Mouse (Mus musculus) embryo, embryonic 10 days (tissue): Measurements from ENCODE around the gene Set.
A peak's percentile ranks its signal among the peaks of the same experiment; 100 is the strongest.

Experiments used
- DNase-seq: peaks from one replicate; pipeline ENCODE4 v3.0.0-alpha.2; 2015; ENCODE audit warnings: low spot score

Gene Set

DNA sequence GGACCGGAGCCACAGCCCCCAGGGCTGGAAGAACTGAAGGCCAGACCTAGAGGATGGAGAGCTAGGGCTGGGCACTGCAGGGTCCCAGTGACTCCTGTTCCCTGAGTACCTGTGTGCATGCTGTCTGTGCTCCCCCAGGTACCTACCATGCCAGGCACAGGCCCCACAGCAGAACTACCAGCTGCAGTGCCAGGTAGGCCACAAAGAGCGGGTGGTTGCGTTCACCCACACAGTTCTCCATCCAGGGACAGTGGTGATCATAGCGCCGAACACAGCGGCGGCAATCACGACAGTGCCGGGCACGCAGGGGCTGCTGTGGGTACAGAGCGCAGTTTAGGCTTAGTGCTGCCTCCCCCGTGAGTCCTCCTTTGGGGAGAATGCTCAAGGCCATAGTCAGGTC is 34.3 kb downstream of the Set start:
- no peak for DNase-seq

DNA sequence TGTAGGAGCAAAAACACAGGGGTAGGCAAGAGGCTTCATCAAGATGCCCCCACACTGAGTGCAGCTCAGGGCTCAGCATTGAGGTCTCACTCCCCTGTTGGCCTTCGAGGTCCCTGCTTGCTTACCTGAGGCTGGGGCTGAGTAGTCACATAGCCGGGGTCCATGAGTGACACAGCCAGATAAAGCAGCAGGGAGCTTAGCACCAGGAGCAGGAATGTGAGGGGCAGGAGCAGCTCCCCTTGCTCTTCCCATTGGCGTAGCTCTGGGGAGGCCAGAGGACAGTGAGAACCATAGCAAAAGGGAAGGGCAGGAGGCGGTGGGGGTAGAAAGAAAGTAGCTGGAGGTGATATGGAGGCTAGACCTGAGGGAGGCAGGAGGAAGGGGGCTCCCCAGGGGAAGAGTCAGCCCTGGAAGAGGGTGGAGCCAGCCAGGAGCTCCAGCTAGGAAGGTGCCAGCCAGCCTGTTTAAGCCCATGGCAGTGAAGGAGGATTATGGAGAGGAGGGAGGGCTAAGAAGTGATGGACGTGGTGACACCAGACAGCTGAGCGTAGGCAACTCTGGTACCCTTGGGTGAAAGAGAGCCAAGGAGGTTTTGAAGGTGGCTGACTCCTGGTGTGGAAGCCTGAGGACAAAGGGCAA is 35.2 kb downstream of the Set start:
- no peak for DNase-seq

DNA sequence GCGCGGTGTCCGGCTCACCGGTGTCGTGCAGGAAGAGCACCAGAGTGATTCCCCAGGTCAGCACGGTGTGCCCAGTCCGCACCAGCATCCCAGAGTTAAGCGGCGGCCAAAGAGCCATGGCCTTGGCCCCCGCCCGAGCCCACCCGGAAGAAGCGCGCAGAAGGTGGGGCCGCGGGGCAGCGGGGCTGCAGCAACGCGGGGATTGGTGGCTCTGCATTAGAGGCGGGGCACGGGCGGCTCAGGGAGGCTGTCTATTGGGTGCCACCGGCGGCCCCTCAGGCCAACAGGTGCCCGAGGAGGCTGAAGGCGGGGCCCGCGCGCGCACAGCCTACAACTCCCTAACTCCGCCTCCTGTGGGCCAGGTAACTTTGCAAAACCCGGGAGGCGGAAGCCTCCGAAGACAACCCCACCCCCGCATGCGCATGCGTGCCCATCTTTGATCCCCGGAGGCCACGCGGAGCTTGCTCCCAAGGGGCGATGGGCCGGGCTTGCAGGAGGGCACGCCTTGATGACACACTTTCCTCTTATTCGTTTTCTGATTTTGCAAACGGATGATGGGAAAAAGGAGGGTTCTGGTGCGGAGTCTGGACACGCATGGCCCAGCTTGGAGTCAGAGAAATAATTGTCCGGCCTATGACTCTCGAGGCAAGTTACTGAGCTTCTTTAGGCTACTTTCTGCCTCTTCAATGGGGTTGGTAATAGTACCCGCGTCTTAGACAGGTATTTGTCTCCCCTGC is 36.5 kb downstream of the Set start, which contains the start of gene Zdhhc12:
Zdhhc12 (minus strand) TSS at position 178 of the 737 bp plus-strand sequence.
- DNase-seq = peak; percentile 96

DNA sequence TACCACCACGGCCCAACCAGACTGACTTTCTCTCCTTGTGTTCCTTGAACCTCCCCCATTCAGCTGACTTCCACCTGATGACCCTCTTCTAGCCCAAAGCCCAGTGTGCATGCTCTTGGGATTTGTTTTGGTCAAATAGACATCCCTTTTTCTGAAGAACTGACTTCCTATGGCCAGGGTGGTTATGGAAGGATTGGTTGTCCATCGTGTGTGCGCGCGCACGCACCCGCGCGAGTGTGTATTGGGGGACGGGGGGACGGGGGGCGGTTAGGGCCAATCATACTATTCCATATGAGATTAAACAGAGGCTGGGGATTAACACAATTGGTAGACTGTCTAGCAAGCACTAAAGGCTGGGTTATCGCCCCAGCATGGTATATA is 37.0 kb downstream of the Set start:
- peak; percentile 43 for DNase-seq

DNA sequence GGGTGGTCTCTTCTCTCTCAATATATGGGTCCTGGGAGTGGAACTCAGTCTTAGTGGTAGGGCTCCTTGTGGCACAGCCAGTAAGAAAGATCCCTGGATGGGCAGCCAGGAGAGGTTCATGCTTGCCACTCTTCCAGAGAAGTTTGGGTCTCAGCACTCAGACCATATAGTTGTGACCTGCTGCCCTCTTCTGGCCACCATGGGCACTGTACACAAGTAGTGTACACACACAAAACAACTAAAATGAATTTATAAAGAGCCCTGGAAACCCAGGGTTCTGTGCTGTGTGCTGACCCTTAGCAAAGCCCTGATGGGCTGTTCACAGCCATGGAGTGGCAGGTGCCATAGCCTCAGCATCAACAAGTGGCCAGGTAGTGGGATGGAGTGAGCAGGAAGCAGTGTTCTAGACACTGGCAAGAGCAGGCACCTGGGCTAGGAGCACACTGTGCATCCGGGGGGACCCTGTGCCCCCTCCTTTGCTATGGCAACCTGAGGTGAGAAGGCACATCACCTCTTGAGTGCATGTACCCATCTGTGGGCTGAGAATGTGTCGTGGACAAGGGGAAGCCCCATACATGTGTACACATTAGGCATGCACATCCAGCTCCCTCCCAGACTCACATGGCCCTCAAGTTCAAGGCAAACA is 38.8 kb downstream of the Set start:
- peak; percentile 80 for DNase-seq

DNA sequence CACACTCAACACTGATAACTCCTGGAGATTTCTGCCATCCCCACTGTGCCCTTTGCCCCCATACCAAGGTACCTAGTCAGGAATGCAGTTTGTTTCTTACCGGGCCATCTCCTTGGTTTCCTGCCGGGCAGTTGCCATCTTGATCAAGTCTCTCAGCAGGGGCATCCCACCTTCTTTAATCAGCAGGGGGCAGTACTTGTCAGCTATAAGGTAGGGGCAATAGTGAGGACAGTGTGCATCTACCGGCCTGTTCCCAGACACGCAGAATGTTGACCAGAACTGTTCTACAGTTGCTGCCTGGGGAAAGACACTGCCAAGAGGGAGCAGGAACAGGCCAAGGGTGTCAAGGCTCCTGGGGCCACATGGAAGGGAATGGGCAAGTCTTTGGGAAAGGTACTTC is 43.0 kb downstream of the Set start:
- no peak for DNase-seq

DNA sequence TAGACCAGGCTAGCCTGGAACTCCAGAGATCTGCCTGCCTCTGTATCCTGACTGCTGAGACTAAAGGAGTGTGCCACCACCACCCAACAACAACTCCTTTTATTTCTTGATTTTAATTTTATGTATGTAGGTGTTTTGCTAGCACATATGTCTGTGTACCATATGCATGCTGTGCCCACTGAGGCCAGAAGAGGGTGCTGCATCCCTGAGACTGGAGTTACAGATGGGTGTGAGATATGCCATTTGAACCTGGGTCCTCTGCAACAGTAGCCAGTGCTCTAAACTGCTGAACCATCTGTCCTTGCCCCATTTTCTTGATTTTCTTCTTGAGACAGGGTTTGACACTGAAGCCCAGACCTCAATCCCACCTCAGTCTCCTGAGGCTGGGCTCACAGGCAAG is 49.2 kb downstream of the Set start:
- DNase-seq = peak; percentile 80

DNA sequence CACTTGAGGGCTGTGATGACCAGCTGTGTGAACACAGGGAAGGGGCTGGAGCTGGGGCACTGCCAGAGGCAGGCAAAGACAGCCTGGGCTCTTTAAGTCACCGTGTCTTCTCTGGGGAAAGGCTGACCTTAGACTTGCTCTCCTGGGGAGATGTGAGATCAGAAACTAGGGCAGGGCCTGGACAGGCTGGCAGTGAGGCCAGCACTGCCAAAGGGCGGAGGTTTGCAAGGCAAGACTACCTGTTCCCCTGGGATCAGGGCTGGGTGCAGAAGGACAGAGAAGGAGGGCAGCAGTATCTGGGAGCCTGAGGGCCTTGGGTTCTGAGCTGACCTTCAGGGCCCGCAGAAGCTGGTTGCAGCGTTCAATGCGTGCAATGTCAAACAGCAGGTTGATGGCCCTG is 50.5 kb downstream of the Set start:
- DNase-seq = no peak

DNA sequence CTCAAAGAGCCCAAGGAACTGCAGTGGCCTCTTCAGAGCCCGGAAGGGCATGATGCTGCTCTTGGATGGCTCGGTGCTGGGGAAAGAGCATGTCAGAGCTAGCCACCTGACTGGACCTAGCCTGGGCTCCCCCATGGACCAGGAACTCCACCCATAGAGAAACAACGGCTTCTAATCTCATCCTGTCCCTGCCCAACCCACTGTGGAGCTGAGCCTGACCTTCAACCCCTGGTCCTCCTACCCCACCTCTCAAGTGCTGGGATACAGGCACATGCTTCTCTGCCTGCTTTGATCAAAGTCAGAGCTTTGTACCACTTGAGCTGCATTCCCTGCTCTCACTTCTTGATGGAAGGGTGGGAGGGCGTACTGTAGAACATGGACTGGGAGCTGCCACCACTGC is 51.1 kb downstream of the Set start:
- no peak for DNase-seq

DNA sequence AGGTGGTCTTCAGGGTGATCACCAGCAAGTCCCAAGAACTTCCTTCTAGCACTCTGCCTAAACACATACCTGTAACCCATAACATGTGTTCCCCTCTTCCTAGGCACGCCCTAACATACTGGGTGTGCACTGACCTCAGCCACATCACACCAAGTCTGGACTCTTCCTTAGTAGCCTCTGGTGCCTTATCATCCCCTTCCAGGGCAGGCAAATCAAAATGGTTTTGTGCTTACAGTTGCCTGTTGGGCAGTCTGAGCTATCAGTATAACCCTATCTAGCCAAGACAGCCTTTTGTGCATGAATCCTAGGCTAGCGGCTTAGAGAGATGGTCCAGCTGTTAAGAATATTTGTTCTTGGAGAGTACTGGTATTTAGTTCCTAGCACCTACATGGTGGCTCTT is 54.3 kb downstream of the Set start:
- no peak for DNase-seq

DNA sequence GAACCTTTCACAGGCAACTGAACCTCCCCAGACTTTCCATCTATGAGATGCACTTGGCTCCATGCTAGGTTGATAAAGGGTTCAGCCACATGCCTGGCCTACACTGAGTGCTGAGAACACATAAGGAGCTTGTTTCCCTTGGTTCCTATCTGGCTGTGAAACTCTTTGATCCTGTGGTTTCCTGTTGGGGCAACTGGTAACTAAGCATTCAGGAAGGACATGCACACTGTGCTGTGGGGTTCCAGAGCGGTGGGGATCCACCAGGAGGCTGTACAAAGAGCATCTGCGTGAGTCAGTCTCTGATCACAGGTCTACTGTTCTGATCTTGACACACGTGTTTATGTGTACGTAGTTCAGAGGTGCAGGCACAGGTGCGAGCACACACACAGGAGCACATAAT is 55.4 kb downstream of the Set start:
- no peak for DNase-seq

DNA sequence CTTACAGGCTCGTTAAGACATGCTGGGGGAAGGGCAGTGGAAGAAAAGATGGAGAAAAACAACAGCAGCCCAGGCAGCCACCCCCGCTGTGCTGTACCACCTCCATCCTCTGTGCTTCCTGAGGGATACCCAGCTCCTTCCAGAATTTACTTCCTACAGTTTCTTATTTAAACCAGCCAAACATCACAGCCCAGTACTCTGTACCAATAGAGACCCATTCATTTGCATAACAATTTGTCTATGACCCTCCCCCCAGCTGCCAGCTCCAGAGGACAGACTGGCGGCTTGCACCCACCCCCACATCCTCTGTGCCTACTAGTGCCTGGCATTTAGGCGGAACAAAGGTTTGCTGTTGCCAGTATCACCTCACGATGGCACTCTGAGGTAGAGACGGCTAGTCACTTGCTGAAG is 62.5 kb downstream of the Set start:
- no peak for DNase-seq

DNA sequence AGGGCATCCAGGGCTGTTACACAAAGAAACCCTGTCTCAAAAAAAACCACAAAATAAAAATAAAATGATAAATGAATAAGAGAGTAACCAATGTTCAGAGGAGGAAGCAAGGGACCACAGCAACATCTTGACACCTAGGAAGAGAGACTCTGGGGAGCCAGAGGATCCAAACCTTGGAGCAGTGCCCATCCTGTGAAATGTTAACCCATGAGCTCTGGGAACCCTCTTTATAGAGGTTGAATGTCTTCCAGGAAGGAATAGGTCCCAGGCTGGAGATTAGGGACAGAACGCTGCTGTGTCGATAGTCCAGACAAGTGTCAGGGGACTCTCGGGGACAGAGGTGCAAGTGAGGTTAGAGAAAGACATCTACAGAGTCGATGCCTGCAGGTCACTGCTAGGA is 63.1 kb downstream of the Set start:
- DNase-seq = no peak
